Mouse (Mus musculus) heart, postnatal 0 days (tissue): ENCODE measurements around the gene Dpagt1.

ENCODE experiments used
- CTCF ChIP-seq: IDR thresholded peaks from 2 replicates; pipeline ENCODE4 v1.5.1; 2016; ENCODE audit warnings: antibody characterized with exemption, control low read depth, low read depth
- EP300 ChIP-seq: IDR thresholded peaks from 2 replicates; pipeline ENCODE4 v1.6.1; 2016; ENCODE audit warnings: antibody characterized with exemption, low read depth

DNA sequence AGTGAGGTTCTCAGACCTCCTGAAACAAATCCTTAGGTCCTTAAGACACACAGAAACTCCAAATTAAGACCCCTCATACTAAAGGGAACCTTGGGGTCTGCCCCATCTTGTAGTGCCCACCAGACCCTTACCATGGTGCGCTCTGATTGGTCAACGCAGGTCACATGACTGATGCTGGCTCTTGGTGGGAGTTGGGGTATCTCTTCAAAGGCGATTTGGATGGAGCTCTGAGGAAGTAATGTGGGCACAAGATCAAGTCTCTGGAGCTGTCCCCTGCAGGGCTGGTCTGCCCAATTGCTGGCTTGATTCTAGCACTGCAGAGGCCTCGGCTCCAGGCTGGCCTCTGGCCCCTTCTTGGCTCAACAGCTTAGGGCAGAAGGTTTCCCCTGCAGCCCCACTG lies 8.4 kb upstream of the Dpagt1 start:
- TF ChIP-seq CTCF (no peak), EP300 (no peak)
